Mouse (Mus musculus) hindbrain, embryonic 14.5 days (tissue): ENCODE results near the gene Slc22a6. TPM values are rescaled to one million over a fixed set of nuclear protein-coding genes. Genes with fewer than 3 reads are reported as not detected.

Experiments
- ATAC-seq: fragments of 200-750 bp; cut with Nextera tagmentation; 2 replicates; pipeline ENCODE4 v1.8.0; 2017; ENCODE audit warnings: moderate number of reproducible peaks, mild to moderate bottlenecking, moderate TSS enrichment, moderate library complexity; ENCODE audit not compliant: low FRiP score
- DNase-seq: peaks from one replicate; pipeline ENCODE4 v3.0.0-alpha.2; 2015; ENCODE audit warnings: low spot score
- H3K27ac ChIP-seq: fragments of 300-500 bp; sonication (generic); 2 replicates; pipeline ENCODE4 v1.5.1; 2014; ENCODE audit warnings: mild to moderate bottlenecking, moderate library complexity
- H3K27me3 ChIP-seq: fragments of 300-500 bp; sonication (generic); 2 replicates; pipeline ENCODE4 v1.6.1; 2014; ENCODE audit warnings: mild to moderate bottlenecking, low read length, mixed read lengths; ENCODE audit not compliant: control insufficient read depth, insufficient read depth
- H3K36me3 ChIP-seq: fragments of 300-500 bp; sonication (generic); replicated peaks from 2 replicates; pipeline ENCODE4 v1.6.1; 2014; ENCODE audit not compliant: control insufficient read depth, insufficient read depth
- H3K4me1 ChIP-seq: fragments of 300-500 bp; sonication (generic); replicated peaks from 2 replicates; pipeline ENCODE4 v1.6.1; 2014; ENCODE audit warnings: antibody characterized with exemption, low read length, mixed read lengths; ENCODE audit not compliant: control insufficient read depth, insufficient read depth
- H3K4me2 ChIP-seq: fragments of 300-500 bp; sonication (generic); replicated peaks from 2 replicates; pipeline ENCODE4 v1.6.1; 2014; ENCODE audit warnings: mild to moderate bottlenecking, moderate library complexity
- H3K4me3 ChIP-seq: fragments of 300-500 bp; sonication (generic); replicated peaks from 2 replicates; pipeline ENCODE4 v1.5.1; 2014; ENCODE audit warnings: mild to moderate bottlenecking, low read length
- H3K9ac ChIP-seq: fragments of 300-500 bp; sonication (generic); 2 replicates; pipeline ENCODE4 v1.6.1; 2014
- H3K9me3 ChIP-seq: fragments of 300-500 bp; sonication (generic); 2 replicates; pipeline ENCODE4 v1.6.1; 2016; ENCODE audit warnings: low read length; ENCODE audit not compliant: control insufficient read depth
- WGBS: fragments of 180-500 bp; shearing (Covaris S2); extraction: QIAGEN DNeasy Blood & Tissue Kit; methylation state at CpG from one replicate; pipeline ENCODE4 v1.1.7; 2014; 5-methylcytosine and 5-hydroxymethylcytosine counted together
- polyA plus RNA-seq: library from polyadenylated mRNA; unstranded; fragments of >200 nt; fragmentation: Nextera tagmentation; extraction: Ambion mirVana; gene quantifications from 2 replicates; pipeline ENCODE4 v1.2.1, GENCODE M21; 2014

Gene Slc22a6
- polyA plus RNA-seq, 1 experiment from 2014 or later = 3.7 TPM

DNA sequence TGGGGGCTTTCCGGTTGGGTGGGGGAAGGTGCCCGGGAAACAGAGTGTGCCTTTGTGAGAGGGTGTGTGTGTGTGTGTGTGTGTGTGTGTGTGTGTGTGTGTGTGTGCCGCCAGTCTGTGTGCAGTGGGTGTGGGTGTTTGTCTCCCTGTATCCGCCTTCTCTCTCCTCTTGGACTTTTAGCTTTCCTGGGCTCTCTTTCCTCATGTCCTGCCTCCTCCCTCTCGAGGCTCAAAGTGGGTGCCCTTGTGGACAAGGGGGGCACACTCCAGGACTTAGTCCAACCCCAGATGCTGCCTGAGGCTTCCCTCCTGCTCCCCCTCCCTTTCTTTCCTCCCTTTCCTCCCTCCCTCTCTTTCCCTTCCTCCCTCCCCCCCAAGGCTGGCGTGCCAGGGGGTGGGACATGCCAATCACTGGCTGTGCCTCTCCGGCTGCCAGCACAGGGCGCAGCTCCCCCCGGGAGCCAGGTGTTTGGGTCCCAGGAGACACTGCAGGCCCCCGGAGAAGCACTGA lies 46.1 kb downstream of the Slc22a6 start:
- H3K36me3 ChIP-seq = no peaks in the 10 kb centered on the region
- H3K4me1 ChIP-seq = no peaks in the 10 kb centered on the region
- no peaks in the 10 kb centered on the region for H3K27me3 ChIP-seq
- H3K4me3 ChIP-seq = no peak overlapping the region
- H3K4me2 ChIP-seq = 0 out of 2 replicates have a peak overlapping the region, but pooled peaks have one; percentile 6
- H3K9ac ChIP-seq = no peak overlapping the region
- WGBS = 47% methylated on average over 9 of the region's 10 CpGs
- H3K27ac ChIP-seq = no peak overlapping the region
- DNase-seq = no peak
- no peaks in the 10 kb centered on the region for H3K9me3 ChIP-seq
- ATAC-seq = no peak; the same call in 1 of the 2 replicates

DNA sequence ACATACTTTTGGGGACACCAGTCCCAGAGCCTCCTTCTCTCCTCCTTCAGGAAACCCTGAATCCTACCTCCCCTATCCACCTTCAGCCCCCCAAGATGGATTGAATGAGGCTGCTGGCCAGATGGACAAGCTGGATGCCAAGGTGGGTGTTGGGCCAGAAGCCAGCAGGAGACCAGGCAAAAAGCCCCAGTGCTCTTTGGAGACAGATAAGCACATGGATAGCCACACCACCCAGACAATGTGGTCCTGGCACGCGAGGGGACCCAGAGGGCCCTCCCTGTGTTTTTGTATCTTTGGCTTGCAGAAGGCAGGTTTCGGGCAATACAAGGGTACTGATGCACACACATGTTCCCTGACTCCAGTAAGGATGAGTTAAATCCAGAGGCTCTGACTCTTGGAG lies 47.0 kb downstream of the Slc22a6 start:
- 82% methylated on average over 3 of the region's 3 CpGs for WGBS
- DNase-seq (no peak), ATAC-seq (no peak)
- Histone ChIP-seq H3K4me2 (no peak overlapping the region), H3K4me3 (no peak overlapping the region), H3K27ac (no peak overlapping the region), H3K4me1 (no peaks in the 10 kb centered on the region), H3K36me3 (no peaks in the 10 kb centered on the region), H3K9ac (no peak overlapping the region), H3K27me3 (no peaks in the 10 kb centered on the region), H3K9me3 (no peaks in the 10 kb centered on the region)

DNA sequence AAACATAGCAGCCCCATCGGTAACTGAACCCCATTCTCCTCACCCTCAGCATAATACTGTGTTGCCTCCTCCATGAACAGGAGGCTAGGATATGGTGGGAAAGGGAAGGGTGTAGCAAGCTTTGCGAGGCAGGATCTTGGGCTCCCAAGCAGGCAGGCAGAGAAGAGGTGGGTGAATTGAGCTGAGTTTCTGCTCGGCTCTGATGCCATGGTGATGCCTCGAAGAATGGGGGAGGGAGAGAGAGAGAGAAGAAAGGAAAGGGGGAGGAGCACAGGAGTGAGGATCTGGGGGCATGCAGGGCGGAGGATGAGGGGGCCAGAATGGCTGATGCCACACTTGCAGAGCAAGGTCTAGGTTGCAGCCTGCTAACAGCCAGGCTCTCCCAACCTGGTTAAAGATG lies 47.9 kb downstream of the Slc22a6 start:
- no peak overlapping the region for H3K4me2 ChIP-seq
- H3K36me3 ChIP-seq = no peaks in the 10 kb centered on the region
- no peaks in the 10 kb centered on the region for H3K27me3 ChIP-seq
- WGBS = 45% methylated on average over 5 of the region's 5 CpGs
- H3K4me1 ChIP-seq = no peaks in the 10 kb centered on the region
- DNase-seq = no peak
- no peak overlapping the region for H3K9ac ChIP-seq
- no peak for ATAC-seq
- no peak overlapping the region for H3K27ac ChIP-seq
- H3K9me3 ChIP-seq = no peaks in the 10 kb centered on the region
- no peak overlapping the region for H3K4me3 ChIP-seq

DNA sequence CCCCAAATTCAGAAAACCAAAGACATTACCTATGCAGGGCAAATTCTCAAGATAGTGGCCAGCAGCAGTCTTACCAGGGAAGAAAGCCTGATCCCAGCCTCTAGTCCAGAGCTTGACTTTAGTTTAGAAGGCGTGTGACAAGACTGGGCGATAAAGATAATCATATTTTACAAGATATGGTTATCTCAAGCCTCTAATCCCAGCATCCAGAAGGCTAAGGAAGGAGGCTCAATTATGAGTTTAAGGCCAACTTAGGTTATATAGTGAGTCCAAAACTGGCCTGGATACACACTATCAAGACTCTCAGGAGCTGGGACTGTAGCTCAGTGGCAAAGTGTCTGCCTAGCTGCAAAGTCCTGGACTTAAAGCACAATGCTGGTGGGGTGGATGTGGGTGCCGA lies 55.0 kb downstream of the Slc22a6 start:
- DNase-seq (no peak), ATAC-seq (no peak)
- Histone ChIP-seq H3K27me3 (no peaks in the 10 kb centered on the region), H3K9me3 (no peaks in the 10 kb centered on the region), H3K9ac (no peak overlapping the region), H3K4me3 (no peak overlapping the region), H3K36me3 (no peaks in the 10 kb centered on the region), H3K27ac (no peak overlapping the region), H3K4me2 (no peak overlapping the region), H3K4me1 (no peaks in the 10 kb centered on the region)
- 87% methylated on average over 3 of the region's 3 CpGs for WGBS

DNA sequence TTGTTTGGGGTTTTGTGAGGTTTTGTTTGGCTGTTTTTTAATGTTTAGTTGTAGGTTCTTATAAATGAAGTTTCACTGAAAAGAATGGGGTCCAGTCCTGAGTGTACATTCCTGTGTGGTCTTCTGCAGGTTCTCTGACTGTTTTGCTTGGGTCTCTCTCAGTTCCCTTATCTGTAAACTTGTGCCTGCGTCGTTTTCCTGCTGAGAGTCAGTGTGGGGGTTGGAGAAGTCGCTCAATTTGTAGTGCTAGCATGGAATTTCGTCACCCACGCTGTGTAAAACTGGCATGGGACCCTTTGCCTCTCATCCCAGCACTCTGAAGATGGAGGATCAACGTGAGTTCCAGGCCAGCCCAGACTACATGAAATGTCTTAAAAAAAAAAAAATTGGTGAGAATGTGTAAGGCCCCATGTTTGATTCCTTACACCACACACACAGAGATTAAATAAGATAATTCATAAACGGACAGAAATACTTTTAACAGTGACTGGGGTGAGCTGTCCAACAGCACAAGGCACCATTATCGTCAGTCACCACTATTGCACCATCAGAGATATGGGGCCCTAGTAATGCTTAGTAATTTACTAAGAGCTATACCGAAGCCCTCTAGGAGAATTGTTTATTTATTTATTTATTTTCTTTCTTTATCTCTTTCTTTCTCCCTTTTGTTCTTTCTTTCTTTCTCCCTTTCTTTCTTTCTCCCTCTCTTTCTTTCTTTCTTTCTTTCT lies 55.7 kb downstream of the Slc22a6 start:
- Histone ChIP-seq H3K9me3 (no peaks in the 10 kb centered on the region), H3K4me1 (no peaks in the 10 kb centered on the region), H3K9ac (no peak overlapping the region), H3K27me3 (no peaks in the 10 kb centered on the region), H3K4me3 (no peak overlapping the region), H3K36me3 (no peaks in the 10 kb centered on the region), H3K4me2 (no peak overlapping the region), H3K27ac (no peak overlapping the region)
- ATAC-seq = no peak
- WGBS = 80% methylated on average over 9 of the region's 9 CpGs
- DNase-seq = no peak

Other genes starting within 250 kb of the Slc22a6 start
- not detected in 2 replicates for gene Slc22a30, start 212.9 kb upstream of the Slc22a6 start, polyA plus RNA-seq
- 9.2 and 11.9 TPM in 2 replicates for gene Slc22a8, start 26.8 kb upstream of the Slc22a6 start, polyA plus RNA-seq
- 0.30 and 0.35 TPM in 2 replicates for gene Chrm1, start 45.8 kb downstream of the Slc22a6 start, polyA plus RNA-seq
- gene Slc3a2, start 105.3 kb downstream of the Slc22a6 start, polyA plus RNA-seq = 161 and 174 TPM in 2 replicates
- gene Wdr74, start 117.8 kb downstream of the Slc22a6 start, polyA plus RNA-seq = 80.7 and 80.8 TPM in 2 replicates
- gene 1700092M07Rik, start 122.7 kb downstream of the Slc22a6 start, polyA plus RNA-seq = 0.84 and 0.90 TPM in 2 replicates
- gene Stx5a, start 123.4 kb downstream of the Slc22a6 start, polyA plus RNA-seq = 102 and 103 TPM in 2 replicates
- gene Nxf1, start 139.0 kb downstream of the Slc22a6 start, polyA plus RNA-seq = 120 and 125 TPM in 2 replicates
- gene Tmem223, start 153.0 kb downstream of the Slc22a6 start, polyA plus RNA-seq = 209 and 273 TPM in 2 replicates
- gene Tmem179b, start 156.4 kb downstream of the Slc22a6 start, polyA plus RNA-seq = 29.3 and 37.5 TPM in 2 replicates
- gene Taf6l, start 168.4 kb downstream of the Slc22a6 start, polyA plus RNA-seq = 18.7 TPM in 2 replicates
- 134 and 145 TPM in 2 replicates for gene Polr2g, start 180.5 kb downstream of the Slc22a6 start, polyA plus RNA-seq
- gene Zbtb3, start 184.5 kb downstream of the Slc22a6 start, polyA plus RNA-seq = 6.8 and 7.1 TPM in 2 replicates
- 46.9 and 56.1 TPM in 2 replicates for gene Ttc9c, start 201.3 kb downstream of the Slc22a6 start, polyA plus RNA-seq
- gene Hnrnpul2, start 202.0 kb downstream of the Slc22a6 start, polyA plus RNA-seq = 8.0 and 8.4 TPM in 2 replicates
- not detected in 2 replicates for gene AC129217.1, start 211.7 kb downstream of the Slc22a6 start, polyA plus RNA-seq
- gene Bscl2, start 219.4 kb downstream of the Slc22a6 start, polyA plus RNA-seq = 79.9 and 89.2 TPM in 2 replicates
- gene Gng3, start 221.2 kb downstream of the Slc22a6 start, polyA plus RNA-seq = 508 and 520 TPM in 2 replicates
- 0.82 and 1.1 TPM in 2 replicates for gene Lrrn4cl, start 232.7 kb downstream of the Slc22a6 start, polyA plus RNA-seq